Mouse (Mus musculus): ENCODE results near the gene Itpkb.

Itpkb gene

GRCm38 (mm10) chr1:180339143-180339542 is 8.9 kb downstream of the Itpkb start:
- no peak for DNase-seq (ENCODE audit: low read depth, low spot score)

- DNase-seq (ENCODE audit: low read depth, low spot score), result no peak
These were observed 12.7 kb downstream of the Itpkb start for GRCm38 (mm10) chr1:180342944-180343343.

DNA sequence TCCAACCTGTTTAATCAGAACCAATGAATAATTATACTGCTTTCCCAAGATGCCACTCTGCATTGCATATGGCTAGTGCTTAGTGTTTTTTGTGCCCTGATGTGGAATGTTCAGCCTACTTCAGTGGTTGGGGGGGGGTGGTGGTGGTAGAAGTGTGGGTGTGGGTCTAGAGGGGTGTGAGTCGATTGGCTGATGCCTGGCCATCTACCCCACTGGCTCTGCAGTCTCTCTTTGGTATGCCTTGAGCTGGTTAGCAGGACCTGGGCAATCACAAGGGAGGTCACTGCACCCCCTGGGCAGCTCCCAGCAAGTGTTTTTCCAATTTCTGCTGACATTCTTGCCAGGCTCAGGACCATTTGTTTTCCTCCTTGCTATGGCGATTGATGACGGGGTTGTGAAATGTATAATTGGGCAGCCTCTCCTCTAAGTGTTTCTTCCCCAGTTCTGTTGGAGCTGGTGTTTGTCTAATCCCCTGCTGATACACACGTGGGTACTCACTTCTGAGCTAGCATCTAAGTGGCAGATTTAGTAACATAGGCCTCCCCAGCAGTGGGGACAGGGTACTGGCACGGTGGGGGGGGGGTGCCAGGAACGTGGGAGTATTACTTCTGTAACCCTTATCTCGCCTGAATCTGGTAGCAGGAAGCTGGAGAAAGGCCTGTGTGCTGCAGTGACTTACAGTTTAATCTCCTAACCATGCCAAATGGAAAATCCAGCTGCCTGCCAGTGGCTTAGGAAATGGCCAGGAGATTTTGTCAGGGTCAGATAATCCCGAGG is 13.3 kb downstream of the Itpkb start:
- no peak for DNase-seq (ENCODE audit: low read depth, low spot score)

- no peak for DNase-seq (ENCODE audit: low read depth, low spot score)
These were observed 14.8 kb downstream of the Itpkb start for GRCm38 (mm10) chr1:180345098-180345497.

DNA sequence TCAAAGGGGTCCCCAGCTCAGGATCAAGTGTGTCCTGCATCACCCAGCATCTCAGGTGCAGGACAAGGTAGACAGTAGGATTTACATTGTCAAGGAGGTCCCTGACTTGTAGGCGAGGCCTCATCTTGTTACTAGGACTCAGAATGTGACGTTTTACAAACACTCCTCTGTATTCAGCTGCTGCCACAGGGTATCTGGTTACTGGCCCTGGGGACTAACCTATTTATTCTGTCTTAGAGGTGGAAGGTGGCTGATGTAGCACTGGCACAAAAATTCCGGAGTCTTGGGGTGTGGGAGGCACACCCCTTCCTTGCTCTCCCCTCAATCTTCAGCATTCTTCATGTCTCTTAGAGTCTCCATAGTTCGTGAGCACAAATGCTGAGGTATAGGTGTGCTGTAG is 16.8 kb downstream of the Itpkb start:
- DNase-seq (ENCODE audit: low read depth, low spot score), result no peak

DNA sequence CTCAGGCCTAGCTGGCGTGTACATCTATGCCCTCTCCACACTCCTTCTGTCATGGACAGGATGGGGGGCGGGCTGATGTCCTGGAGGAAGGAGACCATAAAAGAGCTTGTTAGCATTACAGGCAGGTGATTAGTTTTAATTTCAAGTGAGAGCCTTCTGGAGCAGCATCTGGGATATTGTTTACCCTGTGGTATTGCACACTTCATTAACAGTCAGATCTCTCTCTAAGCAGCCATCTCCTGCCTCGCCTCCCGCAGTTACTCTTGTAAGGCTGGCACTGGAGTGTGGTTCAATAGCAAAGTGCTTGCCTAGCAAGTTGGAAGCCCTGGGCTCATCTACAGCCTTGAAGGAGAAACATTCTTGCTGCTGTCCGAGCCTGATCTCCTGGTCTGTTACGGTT is 17.6 kb downstream of the Itpkb start:
- no peak for DNase-seq (ENCODE audit: low read depth, low spot score)

DNA sequence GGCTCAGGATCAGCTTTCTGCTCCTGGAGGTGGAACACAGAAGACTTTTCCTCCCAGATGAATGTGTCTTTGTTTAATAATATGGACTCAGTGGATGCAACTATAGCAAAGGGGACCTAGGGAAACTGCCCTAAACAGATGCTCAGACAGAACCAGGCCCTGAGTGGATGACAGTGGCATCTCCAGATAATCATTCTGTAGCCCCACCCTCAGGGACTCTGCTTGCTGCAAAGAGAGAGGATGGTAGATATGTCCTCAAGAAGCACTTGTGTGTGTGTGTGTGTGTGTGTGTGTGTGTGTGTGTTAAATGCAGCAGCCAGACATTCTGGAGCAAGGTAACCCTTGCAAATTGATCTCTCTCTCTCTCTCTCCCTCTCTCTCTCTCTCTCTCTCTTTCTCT is 18.8 kb downstream of the Itpkb start:
- DNase-seq (ENCODE audit: low read depth, low spot score), result no peak

DNA sequence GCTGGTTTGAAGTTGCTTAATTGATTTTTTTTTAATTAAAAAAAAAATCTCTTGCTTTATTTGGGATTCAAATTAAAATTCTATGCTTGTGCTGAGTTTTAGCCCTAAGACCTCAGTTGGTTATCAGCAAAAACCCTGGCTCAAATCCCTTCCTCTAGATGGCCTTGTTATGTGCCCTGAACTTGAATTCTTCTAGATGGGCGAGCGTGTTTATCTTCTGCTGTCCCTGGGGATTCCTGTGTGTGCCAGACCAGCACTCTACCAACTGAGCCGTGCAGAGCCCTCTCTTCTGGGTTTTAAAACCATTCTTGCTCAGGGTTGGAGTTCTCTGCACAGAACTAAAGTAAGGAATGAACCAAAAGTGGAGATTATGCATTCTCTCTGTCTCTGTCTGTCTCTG is 22.0 kb downstream of the Itpkb start:
- DNase-seq (ENCODE audit: low read depth, low spot score), result no peak

- DNase-seq (ENCODE audit: low read depth, low spot score), result no peak
These were observed 23.8 kb downstream of the Itpkb start for GRCm38 (mm10) chr1:180354129-180354528.

- no peak for DNase-seq (ENCODE audit: low read depth, low spot score)
These were observed 24.9 kb downstream of the Itpkb start for GRCm38 (mm10) chr1:180354976-180355730.

DNA sequence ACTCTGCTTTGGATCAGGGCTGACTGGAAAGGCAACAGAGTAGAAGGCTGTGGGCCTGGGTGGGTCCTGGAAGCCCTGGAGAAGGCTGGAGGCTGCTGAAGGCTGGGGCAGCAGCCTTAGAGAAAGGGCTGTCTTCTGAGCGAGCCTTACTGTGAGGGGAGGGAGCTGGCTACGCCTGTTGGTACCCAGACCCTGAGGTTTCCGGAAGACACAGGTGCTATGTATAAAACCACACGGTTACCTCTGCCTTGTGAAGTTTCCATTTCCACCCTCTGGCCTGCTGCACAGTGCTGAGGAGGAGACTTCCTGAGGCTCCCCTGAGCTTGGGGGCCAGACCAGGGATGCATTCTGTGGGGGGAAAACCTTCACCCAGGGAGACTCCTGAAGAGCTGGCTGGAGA is 25.9 kb downstream of the Itpkb start:
- no peak for DNase-seq (ENCODE audit: low read depth, low spot score)

DNA sequence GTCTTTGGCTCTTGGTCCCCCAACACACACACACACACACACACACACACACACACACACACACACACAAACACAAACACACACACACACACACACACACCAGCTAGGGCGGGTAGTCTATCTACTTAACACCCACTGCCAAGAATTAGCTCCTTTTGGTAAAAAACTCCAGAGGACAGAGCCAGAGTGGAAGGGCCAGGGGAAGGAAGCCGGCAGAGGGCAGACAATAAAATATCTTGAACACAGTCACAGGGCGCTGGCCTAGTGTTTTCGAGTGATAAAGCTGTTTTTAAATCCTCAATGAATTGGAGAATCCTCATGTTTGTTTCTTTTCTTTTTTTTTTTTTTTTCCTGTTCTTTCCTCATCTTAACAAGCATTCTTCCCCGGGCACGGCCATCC is 26.6 kb downstream of the Itpkb start:
- DNase-seq (ENCODE audit: low read depth, low spot score), result no peak

DNA sequence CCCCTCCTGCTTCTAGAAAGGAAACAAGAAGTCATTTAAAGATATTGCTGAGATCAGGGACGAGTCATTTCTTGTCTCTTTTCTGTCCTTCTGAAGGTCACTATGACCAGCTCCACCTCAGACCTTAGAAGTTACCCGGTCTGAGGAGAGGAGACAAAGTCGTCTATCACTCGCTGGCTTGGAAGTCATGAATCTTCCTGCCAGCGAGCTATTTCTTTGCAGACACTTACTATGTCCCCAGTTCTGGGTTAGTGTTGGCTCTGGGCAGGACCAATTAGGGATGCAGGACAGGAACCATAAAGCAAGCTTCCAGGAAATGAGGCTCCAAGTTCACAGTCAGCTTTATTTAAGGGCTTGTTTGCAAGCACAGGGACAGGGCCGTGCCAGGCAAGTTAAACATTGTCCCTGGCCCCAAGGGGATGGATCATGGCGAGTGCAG is 27.6 kb downstream of the Itpkb start:
- DNase-seq (ENCODE audit: low read depth, low spot score), result no peak

DNA sequence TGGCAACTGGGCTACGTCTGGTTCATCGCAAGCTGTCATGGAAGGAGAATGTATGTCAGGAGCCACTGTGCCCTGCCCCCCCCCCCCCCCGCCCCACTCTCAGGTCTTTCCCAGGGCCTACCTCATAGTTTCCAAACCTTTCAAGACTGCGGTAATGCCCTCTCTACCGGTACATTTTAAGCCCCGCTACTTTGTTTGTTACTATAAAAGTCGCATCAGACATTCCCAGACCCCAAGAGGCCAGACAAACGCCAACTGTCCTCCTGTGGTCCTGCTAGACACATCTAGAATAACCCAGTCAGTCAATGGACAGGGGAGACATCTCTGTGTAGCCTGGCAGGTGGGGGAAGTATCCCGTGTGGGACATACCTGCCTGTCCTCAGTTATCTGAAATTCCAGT is 28.2 kb downstream of the Itpkb start:
- DNase-seq (ENCODE audit: low read depth, low spot score), result no peak

DNA sequence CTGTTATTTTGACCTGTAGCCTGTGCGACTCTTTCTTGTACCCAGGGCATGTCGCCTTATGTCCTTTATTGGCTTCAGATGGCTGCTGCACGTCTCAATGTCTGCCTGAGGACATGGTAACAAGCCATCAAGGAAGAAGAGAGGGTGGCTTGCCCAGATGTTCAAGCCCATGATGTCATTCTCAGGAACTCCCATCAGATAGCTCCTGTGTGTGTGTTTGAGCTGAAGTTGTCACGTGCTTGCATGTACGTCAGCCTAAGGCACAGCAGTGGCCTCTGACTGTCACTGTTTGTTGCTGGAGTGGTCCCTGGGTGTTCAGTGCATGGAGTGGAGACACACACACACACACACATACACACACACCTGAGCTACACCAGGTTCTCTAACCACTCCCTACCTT is 29.0 kb downstream of the Itpkb start:
- no peak for DNase-seq (ENCODE audit: low read depth, low spot score)

GRCm38 (mm10) chr1:180362176-180362575 is 31.9 kb downstream of the Itpkb start:
- no peak for DNase-seq (ENCODE audit: low read depth, low spot score)

DNA sequence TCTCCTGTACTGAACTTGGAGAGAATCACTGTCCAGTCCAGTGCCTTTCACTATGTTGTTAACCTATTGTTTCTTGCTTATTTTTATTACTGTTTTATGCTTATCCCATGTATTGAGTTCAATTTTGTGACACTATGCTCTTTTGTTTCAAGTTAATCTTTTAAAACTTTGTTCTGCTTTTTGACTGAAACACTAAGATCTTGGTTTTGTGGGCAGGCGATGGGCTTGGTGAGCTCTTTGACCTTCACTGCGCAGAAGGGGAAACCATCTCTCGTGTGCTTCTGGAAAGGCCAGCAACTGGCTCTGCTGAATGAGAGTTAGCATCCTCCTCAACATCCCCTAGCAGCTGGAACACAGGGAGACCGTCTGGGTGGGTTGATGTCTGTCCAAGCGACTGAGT is 32.6 kb downstream of the Itpkb start:
- no peak for DNase-seq (ENCODE audit: low read depth, low spot score)

DNA sequence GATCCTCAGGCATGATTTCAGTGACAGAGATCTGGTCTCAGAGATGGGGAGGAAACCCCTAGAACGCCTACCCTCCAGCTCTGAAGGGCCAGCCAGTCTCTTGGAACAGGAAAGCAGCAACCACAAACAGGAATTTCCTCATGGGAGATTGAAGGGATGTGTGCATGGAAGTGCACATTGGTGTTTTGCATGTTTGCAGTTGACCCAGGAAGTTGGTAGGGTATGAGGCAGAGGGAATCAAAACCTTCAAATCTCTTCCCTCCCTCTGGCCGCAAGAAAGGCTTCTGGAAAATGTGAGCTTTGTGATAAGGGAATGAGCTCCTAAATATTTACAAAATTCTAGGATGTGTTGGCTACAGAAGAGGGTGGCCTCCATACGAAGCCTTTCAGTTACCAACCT is 33.0 kb downstream of the Itpkb start:
- no peak for DNase-seq (ENCODE audit: low read depth, low spot score)

DNA sequence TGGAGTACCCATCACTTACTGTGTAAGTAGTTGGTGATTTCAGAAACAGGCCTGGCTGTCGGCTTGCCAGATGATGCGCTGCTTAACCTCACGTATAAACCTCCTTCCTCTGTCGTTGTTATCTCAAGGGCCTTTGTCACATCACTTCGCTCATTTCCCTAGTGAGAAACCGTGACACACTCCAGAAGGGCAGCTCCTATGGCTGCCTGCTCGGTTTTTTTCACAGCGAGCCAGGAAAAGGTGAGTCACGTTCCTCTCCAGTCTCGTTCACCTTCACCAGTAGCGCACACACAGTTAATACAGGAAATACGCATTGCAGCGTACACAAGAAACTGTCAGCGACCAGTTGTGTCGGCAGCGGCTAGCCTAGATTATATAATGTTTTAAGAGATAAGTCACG is 33.7 kb downstream of the Itpkb start:
- no peak for DNase-seq (ENCODE audit: low read depth, low spot score)

GRCm38 (mm10) chr1:180364720-180365119 is 34.4 kb downstream of the Itpkb start:
- no peak for DNase-seq (ENCODE audit: low read depth, low spot score)

- peak; percentile 94 for DNase-seq (ENCODE audit: low read depth, low spot score)
These were observed 35.0 kb downstream of the Itpkb start for GRCm38 (mm10) chr1:180365180-180365810.

GRCm38 (mm10) chr1:180365983-180366811 is 35.9 kb downstream of the Itpkb start:
- no peak for DNase-seq (ENCODE audit: low read depth, low spot score)

Measured in mesoderm, embryonic 11.5 days (tissue).